Mouse (Mus musculus) heart, embryonic 13.5 days (tissue): ENCODE results near the gene 4921501E09Rik. TPM values are rescaled to one million over a fixed set of nuclear protein-coding genes. Genes with fewer than 3 reads are reported as not detected.
"Not testable (repeated sequence)": the region's sequence is repeated elsewhere in the genome, so short reads cannot be mapped to it uniquely, and the experiment has no call there.

Source experiments
- ATAC-seq: fragments of 200-750 bp; cut with Nextera tagmentation; 2 replicates; pipeline ENCODE4 v1.8.0; 2017; ENCODE audit warnings: moderate TSS enrichment; ENCODE audit not compliant: insufficient number of reproducible peaks, low FRiP score, low TSS enrichment; ENCODE audit errors: extremely low read depth
- H3K27ac ChIP-seq: fragments of 300-500 bp; sonication (generic); replicated peaks from 2 replicates; pipeline ENCODE4 v1.5.1; 2015; ENCODE audit warnings: moderate library complexity, mild to moderate bottlenecking, inconsistent platforms
- H3K27me3 ChIP-seq: fragments of 300-500 bp; sonication (generic); replicated peaks from 2 replicates; pipeline ENCODE4 v1.6.1; 2015; ENCODE audit warnings: mild to moderate bottlenecking, inconsistent platforms
- H3K36me3 ChIP-seq: fragments of 300-500 bp; sonication (generic); 2 replicates; pipeline ENCODE4 v1.6.1; 2015; ENCODE audit warnings: mild to moderate bottlenecking, inconsistent platforms
- H3K4me1 ChIP-seq: fragments of 300-500 bp; sonication (generic); 2 replicates; pipeline ENCODE4 v1.6.1; 2015; ENCODE audit warnings: inconsistent platforms
- H3K4me2 ChIP-seq: fragments of 300-500 bp; sonication (generic); 2 replicates; pipeline ENCODE4 v1.6.1; 2015; ENCODE audit warnings: inconsistent platforms, mild to moderate bottlenecking, moderate library complexity
- H3K4me3 ChIP-seq: fragments of 300-500 bp; sonication (generic); 2 replicates; pipeline ENCODE4 v1.5.1; 2015; ENCODE audit warnings: moderate library complexity, mild to moderate bottlenecking, inconsistent platforms
- H3K9ac ChIP-seq: fragments of 300-500 bp; sonication (generic); 2 replicates; pipeline ENCODE4 v1.6.1; 2015; ENCODE audit warnings: inconsistent platforms, mild to moderate bottlenecking, moderate library complexity
- H3K9me3 ChIP-seq: fragments of 300-500 bp; sonication (generic); 2 replicates; pipeline ENCODE4 v1.6.1; 2016; ENCODE audit warnings: inconsistent platforms
- WGBS: fragments of 180-500 bp; shearing (Covaris S2); methylation state at CpG from one replicate; pipeline ENCODE4 v1.1.7; 2015; ENCODE audit warnings: mixed read lengths; 5-methylcytosine and 5-hydroxymethylcytosine counted together
- polyA plus RNA-seq: library from polyadenylated mRNA; unstranded; fragments of >200 nt; fragmentation: Nextera tagmentation; extraction: Ambion mirVana; gene quantifications from 2 replicates; pipeline ENCODE4 v1.2.1, GENCODE M21; 2015

Gene 4921501E09Rik
- polyA plus RNA-seq, result not detected in 2 replicates

- no peak for ATAC-seq
- Histone ChIP-seq H3K27ac (no peak within 1 kb of the TSS), H3K9me3 (no peaks in the 10 kb centered on the region), H3K36me3 (no peaks in the 10 kb centered on the region), H3K9ac (no peak within 1 kb of the TSS), H3K4me2 (no peak within 1 kb of the TSS), H3K27me3 (no peaks in the 10 kb centered on the region; the same call in 1 of the 2 replicates), H3K4me3 (no peak within 1 kb of the TSS), H3K4me1 (no peaks in the 10 kb centered on the region)
- WGBS, result 36% methylated on average over 1 of the region's 1 CpGs
Observed at GRCm38 (mm10) chr17:33067958-33068357, at the start of gene 4921501E09Rik. TSS of gene 4921501E09Rik (minus strand) at chr17:33068058.

- ATAC-seq, result no peak
- Histone ChIP-seq H3K36me3 (no peaks in the 10 kb centered on the region), H3K4me2 (no peak overlapping the region), H3K9ac (no peak overlapping the region), H3K4me3 (no peak overlapping the region), H3K9me3 (no peaks in the 10 kb centered on the region), H3K27me3 (no peaks in the 10 kb centered on the region), H3K27ac (no peak overlapping the region), H3K4me1 (peaks cover 8% of the 10 kb centered on the region)
- WGBS, result 80% methylated on average over 2 of the region's 2 CpGs
Observed at GRCm38 (mm10) chr17:33097396-33097795, 29.5 kb upstream of the 4921501E09Rik start.

GRCm38 (mm10) chr17:33092391-33093193, 24.7 kb upstream of the 4921501E09Rik start:
- WGBS, result 2% methylated on average over 31 of the region's 31 CpGs
- peak overlapping the region; percentile 87 for H3K9ac ChIP-seq
- ATAC-seq, result peak; percentile 53; the same call in 1 of the 2 replicates

GRCm38 (mm10) chr17:33091630-33092029, 23.8 kb upstream of the 4921501E09Rik start:
- H3K9me3 ChIP-seq, result no peaks in the 10 kb centered on the region
- peaks cover 13% of the 10 kb centered on the region for H3K4me1 ChIP-seq
- no peak for ATAC-seq
- 87% methylated on average over 1 of the region's 1 CpGs for WGBS
- H3K4me2 ChIP-seq, result no peak overlapping the region
- H3K27ac ChIP-seq, result no peak overlapping the region
- H3K36me3 ChIP-seq, result no peaks in the 10 kb centered on the region
- H3K9ac ChIP-seq, result no peak overlapping the region
- H3K27me3 ChIP-seq, result no peaks in the 10 kb centered on the region
- no peak overlapping the region for H3K4me3 ChIP-seq

More at GRCm38 (mm10) chr17:33092391-33093193, 24.7 kb upstream of the 4921501E09Rik start:
- H3K36me3 ChIP-seq, result no peaks in the 10 kb centered on the region
- H3K9me3 ChIP-seq, result no peaks in the 10 kb centered on the region
- peak overlapping the region; percentile 90 for H3K27ac ChIP-seq
- peaks cover 13% of the 10 kb centered on the region for H3K4me1 ChIP-seq
- no peaks in the 10 kb centered on the region for H3K27me3 ChIP-seq
- peak overlapping the region; percentile 79 for H3K4me3 ChIP-seq
- peak overlapping the region; percentile 75 for H3K4me2 ChIP-seq

GRCm38 (mm10) chr17:33089220-33089949, 21.5 kb upstream of the 4921501E09Rik start, which contains the start of gene Zfp563:
TSS of gene Zfp563 (plus strand) at chr17:33089310.
- Histone ChIP-seq H3K4me2 (peak within 1 kb of the TSS; percentile 80), H3K9me3 (no peaks in the 10 kb centered on the region), H3K4me3 (peak within 1 kb of the TSS; percentile 74), H3K4me1 (peaks cover 13% of the 10 kb centered on the region), H3K27ac (peak within 1 kb of the TSS; percentile 90), H3K36me3 (no peaks in the 10 kb centered on the region), H3K9ac (peak within 1 kb of the TSS; percentile 89), H3K27me3 (no peaks in the 10 kb centered on the region)
- peak; percentile 86 for ATAC-seq
- 5% methylated on average over 34 of the region's 34 CpGs for WGBS

GRCm38 (mm10) chr17:33063001-33063400, 4.9 kb downstream of the 4921501E09Rik start:
- no peak for ATAC-seq
- Histone ChIP-seq H3K27ac (no peak overlapping the region), H3K9ac (no peak overlapping the region), H3K4me2 (no peak overlapping the region), H3K9me3 (no peaks in the 10 kb centered on the region), H3K4me1 (no peaks in the 10 kb centered on the region), H3K36me3 (no peaks in the 10 kb centered on the region), H3K4me3 (no peak overlapping the region), H3K27me3 (no peaks in the 10 kb centered on the region; the same call in 1 of the 2 replicates)
- WGBS, result 8% methylated on average over 1 of the region's 1 CpGs

GRCm38 (mm10) chr17:33058791-33059190, 9.1 kb downstream of the 4921501E09Rik start:
- Histone ChIP-seq H3K36me3 (no peaks in the 10 kb centered on the region), H3K4me3 (no peak overlapping the region), H3K27ac (no peak overlapping the region), H3K9me3 (no peaks in the 10 kb centered on the region), H3K9ac (no peak overlapping the region), H3K27me3 (no peaks in the 10 kb centered on the region), H3K4me1 (no peaks in the 10 kb centered on the region), H3K4me2 (no peak overlapping the region)
- 0% methylated on average over 1 of the region's 1 CpGs for WGBS
- no peak for ATAC-seq

- Histone ChIP-seq H3K4me3 (peak within 1 kb of the TSS; percentile 95), H3K4me1 (peaks cover 8% of the 10 kb centered on the region), H3K4me2 (peak within 1 kb of the TSS; percentile 67), H3K27me3 (no peaks in the 10 kb centered on the region), H3K27ac (peak within 1 kb of the TSS; percentile 87), H3K9ac (peak within 1 kb of the TSS; percentile 93), H3K36me3 (0 out of 2 replicates have a peak, but pooled peaks cover 3% of the 10 kb centered on the region), H3K9me3 (no peaks in the 10 kb centered on the region)
- WGBS, result 3% methylated on average over 27 of the region's 27 CpGs
- ATAC-seq, result peak; percentile 74; the same call in 1 of the 2 replicates
Observed at GRCm38 (mm10) chr17:33032900-33033891, 34.7 kb downstream of the 4921501E09Rik start, which contains the start of gene Zfp763. TSS of gene Zfp763 (minus strand) at chr17:33033402.

GRCm38 (mm10) chr17:33032376-33032775, 35.5 kb downstream of the 4921501E09Rik start:
- no peak for ATAC-seq
- WGBS, result 8% methylated on average over 10 of the region's 10 CpGs
- peak overlapping the region; percentile 67 for H3K4me2 ChIP-seq

GRCm38 (mm10) chr17:33020434-33020833, 47.4 kb downstream of the 4921501E09Rik start:
- not testable (repeated sequence) for H3K27ac ChIP-seq, H3K4me2 ChIP-seq, H3K9ac ChIP-seq, H3K4me1 ChIP-seq, H3K4me3 ChIP-seq, H3K27me3 ChIP-seq, ATAC-seq
- H3K36me3 ChIP-seq, result peaks cover 89% of the 10 kb centered on the region
- H3K9me3 ChIP-seq, result peaks cover 77% of the 10 kb centered on the region

More at GRCm38 (mm10) chr17:33032376-33032775, 35.5 kb downstream of the 4921501E09Rik start:
- 0 out of 2 replicates have a peak, but pooled peaks cover 3% of the 10 kb centered on the region for H3K9me3 ChIP-seq
- H3K4me1 ChIP-seq, result peaks cover 8% of the 10 kb centered on the region
- H3K4me3 ChIP-seq, result peak overlapping the region; percentile 95
- H3K9ac ChIP-seq, result peak overlapping the region; percentile 93
- peaks cover 6% of the 10 kb centered on the region for H3K36me3 ChIP-seq
- no peaks in the 10 kb centered on the region for H3K27me3 ChIP-seq
- H3K27ac ChIP-seq, result peak overlapping the region; percentile 87; the same call in 1 of the 2 replicates
